Mouse (Mus musculus) stomach, embryonic 14.5 days (tissue): ENCODE data around the gene Raet1e. TPM values are rescaled to one million over a fixed set of nuclear protein-coding genes. Genes with fewer than 3 reads are reported as not detected.
"Not testable (repeated sequence)": the region's sequence is repeated elsewhere in the genome, so short reads cannot be mapped to it uniquely, and the experiment has no call there.

Experiments used
- ATAC-seq: fragments of 200-750 bp; cut with Nextera tagmentation; 2 replicates; pipeline ENCODE4 v1.8.0; 2017; ENCODE audit warnings: low read depth, moderate TSS enrichment; ENCODE audit not compliant: insufficient number of reproducible peaks, insufficient read depth, low FRiP score
- H3K27ac ChIP-seq: fragments of 300-500 bp; sonication (generic); 2 replicates; pipeline ENCODE4 v1.5.1; 2014; ENCODE audit warnings: mild to moderate bottlenecking, low read length, moderate library complexity, mixed read lengths
- H3K27me3 ChIP-seq: fragments of 300-500 bp; sonication (generic); 2 replicates; pipeline ENCODE4 v1.6.1; 2014; ENCODE audit warnings: low read length, control low read depth, mixed read lengths; ENCODE audit not compliant: control insufficient read depth, insufficient read depth
- H3K36me3 ChIP-seq: fragments of 300-500 bp; sonication (generic); 2 replicates; pipeline ENCODE4 v1.6.1; 2014; ENCODE audit warnings: mild to moderate bottlenecking, control low read depth, low read length, moderate library complexity, mixed read lengths; ENCODE audit not compliant: control insufficient read depth, insufficient read depth
- H3K4me1 ChIP-seq: fragments of 300-500 bp; sonication (generic); 2 replicates; pipeline ENCODE4 v1.6.1; 2014; ENCODE audit warnings: low read length, control low read depth, mixed read lengths; ENCODE audit not compliant: control insufficient read depth, insufficient read depth
- H3K4me2 ChIP-seq: fragments of 300-500 bp; sonication (generic); replicated peaks from 2 replicates; pipeline ENCODE4 v1.6.1; 2014; ENCODE audit warnings: low read depth, low read length, control low read depth
- H3K4me3 ChIP-seq: fragments of 300-500 bp; sonication (generic); 2 replicates; pipeline ENCODE4 v1.5.1; 2014; ENCODE audit warnings: low read depth, low read length, control low read depth
- H3K9ac ChIP-seq: fragments of 300-500 bp; sonication (generic); replicated peaks from 2 replicates; pipeline ENCODE4 v1.6.1; 2014; ENCODE audit warnings: low read depth, mild to moderate bottlenecking, control low read depth, low read length, moderate library complexity, mixed read lengths
- H3K9me3 ChIP-seq: fragments of 300-500 bp; sonication (generic); 2 replicates; pipeline ENCODE4 v1.6.1; 2016; ENCODE audit warnings: low read depth, low read length, control low read depth; ENCODE audit not compliant: control insufficient read depth
- WGBS: fragments of 180-500 bp; shearing (Covaris S2); extraction: QIAGEN DNeasy Blood & Tissue Kit; methylation state at CpG from one replicate; pipeline ENCODE4 v1.1.7; 2014; 5-methylcytosine and 5-hydroxymethylcytosine counted together
- polyA plus RNA-seq: library from polyadenylated mRNA; unstranded; fragments of >200 nt; fragmentation: Nextera tagmentation; extraction: Ambion mirVana; gene quantifications from 2 replicates; pipeline ENCODE4 v1.2.1, GENCODE M21; 2014

Raet1e gene
- polyA plus RNA-seq, 1 experiment from 2014 or later, result 12.5 TPM

GRCm38 (mm10) chr10:22223474-22224349 is 65.3 kb downstream of the Raet1e start:
- H3K4me1 ChIP-seq, H3K27me3 ChIP-seq, H3K4me2 ChIP-seq, H3K4me3 ChIP-seq, H3K27ac ChIP-seq, H3K9ac ChIP-seq, H3K9me3 ChIP-seq, H3K36me3 ChIP-seq: not testable (repeated sequence)
- WGBS, result 0% methylated on average over 1 of the region's 7 CpGs
- ATAC-seq, result peak; percentile 69; the same call in 1 of the 2 replicates

- Histone ChIP-seq H3K36me3 (no peaks in the 10 kb centered on the region), H3K4me2 (no peak overlapping the region), H3K4me1 (no peaks in the 10 kb centered on the region), H3K27ac (no peak overlapping the region), H3K9me3 (no peaks in the 10 kb centered on the region; the same call in 1 of the 2 replicates), H3K4me3 (no peak overlapping the region), H3K27me3 (no peaks in the 10 kb centered on the region), H3K9ac (no peak overlapping the region)
- 94% methylated on average over 8 of the region's 8 CpGs for WGBS
- no peak for ATAC-seq
Observed at GRCm38 (mm10) chr10:22265060-22265459, 106.7 kb downstream of the Raet1e start.

- H3K4me1 ChIP-seq, H3K27me3 ChIP-seq, H3K27ac ChIP-seq, H3K4me3 ChIP-seq, H3K4me2 ChIP-seq, ATAC-seq, H3K9me3 ChIP-seq, H3K36me3 ChIP-seq, H3K9ac ChIP-seq: not testable (repeated sequence)
- WGBS, result 49% methylated on average over 7 of the region's 8 CpGs
Observed at GRCm38 (mm10) chr10:22270879-22271786, 112.8 kb downstream of the Raet1e start.

GRCm38 (mm10) chr10:22272914-22273683 is 114.7 kb downstream of the Raet1e start:
- H3K9ac ChIP-seq, H3K36me3 ChIP-seq, H3K4me1 ChIP-seq, H3K9me3 ChIP-seq, ATAC-seq, H3K27ac ChIP-seq, H3K27me3 ChIP-seq: not testable (repeated sequence)
- Histone ChIP-seq H3K4me3 (peak overlapping the region; percentile 47), H3K4me2 (peak overlapping the region; percentile 89)
- WGBS, result 1% methylated on average over 35 of the region's 37 CpGs

- Histone ChIP-seq H3K27me3 (no peaks in the 10 kb centered on the region), H3K36me3 (no peaks in the 10 kb centered on the region), H3K9ac (no peak overlapping the region), H3K4me3 (peak overlapping the region; percentile 47), H3K9me3 (no peaks in the 10 kb centered on the region), H3K4me1 (no peaks in the 10 kb centered on the region), H3K4me2 (peak overlapping the region; percentile 89), H3K27ac (no peak overlapping the region)
- no peak for ATAC-seq
- 1% methylated on average over 41 of the region's 41 CpGs for WGBS
Observed at GRCm38 (mm10) chr10:22273684-22274305, 115.4 kb downstream of the Raet1e start.

GRCm38 (mm10) chr10:22274445-22275057 is 116.2 kb downstream of the Raet1e start:
- 11% methylated on average over 19 of the region's 19 CpGs for WGBS
- Histone ChIP-seq H3K4me1 (no peaks in the 10 kb centered on the region), H3K9me3 (no peaks in the 10 kb centered on the region), H3K27ac (no peak overlapping the region), H3K27me3 (no peaks in the 10 kb centered on the region), H3K36me3 (no peaks in the 10 kb centered on the region), H3K4me3 (peak overlapping the region; percentile 47), H3K9ac (no peak overlapping the region), H3K4me2 (peak overlapping the region; percentile 89)
- ATAC-seq, result no peak

GRCm38 (mm10) chr10:22278468-22278867 is 120.1 kb downstream of the Raet1e start:
- H3K27ac ChIP-seq, ATAC-seq, H3K36me3 ChIP-seq, H3K4me3 ChIP-seq, H3K27me3 ChIP-seq, H3K9ac ChIP-seq, H3K4me1 ChIP-seq, H3K4me2 ChIP-seq, H3K9me3 ChIP-seq: not testable (repeated sequence)
- 86% methylated on average over 2 of the region's 2 CpGs for WGBS
